Mouse (Mus musculus) lung, postnatal 36 days (tissue): ENCODE measurements around the gene Npr2.
A peak's percentile ranks its signal among the peaks of the same experiment; 100 is the strongest.
"Not testable (repeated sequence)": the region's sequence is repeated elsewhere in the genome, so short reads cannot be mapped to it uniquely, and the experiment has no call there.

Experiments
- DNase-seq: peaks from one replicate; pipeline ENCODE4 v3.0.0; 2022; ENCODE audit warnings: mixed read lengths

Npr2 gene

GRCm38 (mm10) chr4:43631046-43631955 is at the start of gene Npr2:
TSS of gene Npr2 (plus strand) at chr4:43631935.
- DNase-seq, result no peak

GRCm38 (mm10) chr4:43582241-43582640 is 49.5 kb upstream of the Npr2 start:
- no peak for DNase-seq

GRCm38 (mm10) chr4:43583421-43583820 is 48.3 kb upstream of the Npr2 start:
- no peak for DNase-seq

GRCm38 (mm10) chr4:43584444-43585416 is 47.0 kb upstream of the Npr2 start, which contains the start of gene Msmp:
TSS of gene Msmp (minus strand) at chr4:43584494.
- DNase-seq, result peak; percentile 49

DNA sequence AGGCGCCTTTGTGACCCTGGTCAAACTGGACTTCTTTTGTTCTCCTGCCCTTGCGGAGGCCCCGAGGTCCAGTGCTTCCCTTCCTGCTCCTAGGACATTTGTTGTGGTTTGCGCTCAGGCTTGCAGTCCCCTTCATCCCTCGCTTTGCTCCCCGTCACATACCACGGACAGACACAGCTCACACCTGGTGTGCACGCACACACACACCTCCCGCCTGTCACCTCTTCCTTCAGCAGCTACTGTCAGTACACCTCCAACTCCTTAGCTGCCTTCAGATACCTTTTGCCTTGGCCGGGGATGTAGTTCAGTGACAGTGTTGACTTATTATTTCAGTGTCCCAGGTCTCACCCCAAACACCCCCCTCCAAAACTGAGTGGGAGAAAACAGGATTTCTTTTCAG is 46.1 kb upstream of the Npr2 start:
- no peak for DNase-seq

GRCm38 (mm10) chr4:43586411-43586810 is 45.3 kb upstream of the Npr2 start:
- no peak for DNase-seq

DNA sequence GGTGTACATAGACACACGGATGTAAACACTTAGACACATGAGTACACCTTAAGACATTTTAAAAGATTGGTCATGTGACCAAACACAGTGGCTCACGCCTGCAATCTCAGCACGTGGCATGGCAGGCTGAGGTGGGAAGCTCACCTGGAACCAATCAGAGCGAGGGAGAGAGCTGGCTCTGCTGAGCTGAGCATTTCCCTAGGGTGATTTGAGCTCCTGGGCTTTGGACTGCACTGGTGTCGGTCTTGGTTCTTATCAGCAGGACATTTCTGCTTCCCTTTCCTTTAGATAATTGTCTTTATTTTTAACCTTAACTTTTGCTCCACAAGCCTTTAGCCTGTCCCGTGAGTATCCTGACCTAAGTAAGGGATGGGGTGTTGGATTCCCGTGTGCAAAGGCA is 44.1 kb upstream of the Npr2 start:
- DNase-seq, result no peak

GRCm38 (mm10) chr4:43591543-43591942 is 40.2 kb upstream of the Npr2 start:
- no peak for DNase-seq

DNA sequence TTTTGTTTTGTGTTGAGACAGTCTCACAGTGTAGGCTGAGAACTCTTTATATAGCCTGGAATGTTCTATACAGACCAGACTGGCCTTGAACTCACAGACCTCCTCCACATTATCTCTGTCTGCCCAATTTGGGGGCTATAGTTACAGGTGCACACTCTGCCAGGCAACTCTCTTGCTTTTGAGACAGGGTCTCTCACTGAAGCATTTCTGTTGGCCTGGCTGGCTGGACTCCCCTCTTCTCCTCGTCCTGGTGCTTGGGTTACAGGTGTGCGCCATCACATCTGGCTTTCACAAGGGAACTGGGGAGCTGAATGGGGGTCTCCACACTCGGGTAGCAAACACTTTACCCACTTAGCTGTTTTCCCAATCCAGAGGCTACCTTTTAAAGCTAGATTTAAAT is 39.8 kb upstream of the Npr2 start:
- no peak for DNase-seq

GRCm38 (mm10) chr4:43593453-43593852 is 38.3 kb upstream of the Npr2 start:
- DNase-seq, result no peak

GRCm38 (mm10) chr4:43596597-43596996 is 35.1 kb upstream of the Npr2 start:
- not testable (repeated sequence) for DNase-seq

GRCm38 (mm10) chr4:43598200-43598599 is 33.5 kb upstream of the Npr2 start:
- no peak for DNase-seq

DNA sequence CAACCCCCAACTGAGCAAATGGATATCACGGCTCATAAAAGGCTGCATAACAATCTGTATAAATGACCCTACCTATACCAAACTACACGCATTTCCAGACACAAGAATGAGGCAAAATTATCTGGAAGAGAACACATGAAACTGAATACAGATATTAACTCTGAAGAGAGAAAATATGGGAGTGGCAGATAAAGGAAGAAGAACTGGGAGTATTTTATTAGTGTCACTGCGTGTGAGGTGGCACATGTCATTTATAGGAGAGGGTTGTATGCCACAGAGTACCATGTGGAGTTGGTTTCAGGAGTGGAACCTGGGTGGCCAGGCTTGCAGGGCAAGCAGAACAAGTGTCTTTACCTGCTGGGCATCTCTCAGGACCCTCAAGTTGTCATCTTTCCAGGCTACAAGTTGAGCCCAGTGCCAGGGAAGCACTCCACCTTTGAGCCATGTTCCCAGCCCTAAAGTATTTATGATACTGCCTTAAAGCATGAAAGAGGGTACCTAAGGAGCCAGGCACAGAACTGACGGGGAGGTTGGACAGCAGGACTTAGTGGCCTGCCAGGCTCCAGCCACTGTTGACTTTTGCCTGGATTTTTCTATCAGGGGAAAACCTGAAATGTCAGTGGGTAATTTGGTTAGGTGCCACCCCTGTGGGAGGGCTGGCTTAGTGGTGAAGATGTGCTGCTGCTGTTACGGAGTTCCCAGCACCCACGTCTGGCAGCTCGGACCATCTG is 32.9 kb upstream of the Npr2 start:
- no peak for DNase-seq

GRCm38 (mm10) chr4:43600195-43600934 is 31.4 kb upstream of the Npr2 start:
- DNase-seq, result no peak

- no peak for DNase-seq
These were observed 27.6 kb upstream of the Npr2 start for GRCm38 (mm10) chr4:43604099-43604498.

GRCm38 (mm10) chr4:43604751-43605685 is 26.7 kb upstream of the Npr2 start:
- no peak for DNase-seq

- no peak for DNase-seq
These were observed 19.2 kb upstream of the Npr2 start for GRCm38 (mm10) chr4:43612534-43612933.

DNA sequence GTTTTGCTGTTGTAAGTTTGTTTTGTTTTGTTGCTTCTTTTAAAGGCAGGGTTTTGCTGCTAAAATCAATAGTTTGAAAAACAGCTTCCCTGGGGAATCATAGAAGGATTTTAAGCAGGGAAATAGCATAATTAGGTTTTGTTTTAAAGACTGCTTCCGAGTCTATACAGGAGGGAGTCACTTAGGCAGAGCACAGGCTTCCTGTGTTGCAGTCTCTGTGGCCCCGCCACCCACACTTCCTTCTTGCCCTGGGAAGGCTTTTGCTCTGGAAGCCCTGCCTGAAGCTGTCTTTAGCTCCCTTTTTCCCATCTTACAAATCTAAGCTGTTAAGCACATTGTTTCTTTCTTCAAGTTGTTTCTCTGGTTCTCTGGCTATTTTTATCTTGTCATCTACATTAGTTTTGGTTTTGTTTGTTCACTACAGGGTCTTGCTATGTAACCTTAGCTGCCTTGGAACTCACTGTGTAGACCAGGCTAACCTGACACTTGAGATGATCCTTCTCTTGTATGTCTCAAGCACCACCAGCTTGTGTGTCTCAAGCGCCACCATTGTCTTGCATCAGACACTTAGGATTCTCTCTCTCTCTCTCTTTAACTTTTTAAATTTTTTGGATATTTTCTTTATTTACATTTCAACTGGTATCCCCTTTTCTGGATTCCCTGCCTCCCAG is 18.5 kb upstream of the Npr2 start:
- DNase-seq, result peak; percentile 77

DNA sequence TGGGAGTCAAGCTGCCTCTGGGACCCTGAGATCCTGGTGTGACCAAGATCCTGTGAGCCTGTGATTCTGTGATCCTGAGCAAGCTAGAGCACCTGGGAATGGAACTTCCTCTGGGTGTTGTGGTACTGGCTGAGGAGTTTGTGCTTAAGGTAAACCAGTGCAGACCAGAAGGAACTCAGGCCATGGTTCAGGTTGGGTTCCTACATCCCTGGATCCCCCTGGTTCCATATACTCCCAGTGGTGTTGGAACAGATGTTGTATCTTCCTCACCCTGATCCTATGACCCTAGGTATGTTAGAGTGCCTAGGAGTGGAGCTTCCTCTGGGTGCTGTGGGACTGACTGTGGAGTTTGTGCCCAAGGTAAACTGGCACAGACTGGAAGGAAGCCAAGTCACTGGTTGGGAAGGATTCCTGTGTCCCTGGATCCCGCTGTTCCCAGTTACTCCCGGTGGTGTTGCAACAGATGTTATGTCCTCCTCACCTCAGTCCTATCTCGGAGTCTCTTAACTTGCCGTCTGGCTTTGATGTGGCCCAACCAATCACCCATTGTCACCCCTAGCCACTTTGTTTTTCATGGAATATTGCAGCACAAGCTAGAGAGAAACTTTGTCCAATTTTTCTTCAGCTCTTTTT is 11.5 kb upstream of the Npr2 start:
- no peak for DNase-seq
